Mouse (Mus musculus) liver, embryonic 14.5 days (tissue): ENCODE results near the gene Tmie. TPM values are rescaled to one million over a fixed set of nuclear protein-coding genes. Genes with fewer than 3 reads are reported as not detected.
"Not testable (repeated sequence)": the region's sequence is repeated elsewhere in the genome, so short reads cannot be mapped to it uniquely, and the experiment has no call there.

ENCODE experiments used
- ATAC-seq: fragments of 200-750 bp; cut with Nextera tagmentation; 2 replicates; pipeline ENCODE4 v1.8.0; 2017; ENCODE audit warnings: moderate number of reproducible peaks, mild to moderate bottlenecking, moderate library complexity; ENCODE audit not compliant: insufficient read depth
- DNase-seq, 3 experiments: peaks; one replicate each; pipeline ENCODE4 v3.0.0-alpha.2; 2012 to 2013; ENCODE audit warnings: low read depth in 3 of 3, low spot score in 3 of 3
- H3K27ac ChIP-seq: fragments of 300-500 bp; sonication (generic); 2 replicates; pipeline ENCODE4 v1.5.1; 2014; ENCODE audit warnings: moderate library complexity, mild to moderate bottlenecking, control low read depth, inconsistent platforms
- H3K27me3 ChIP-seq: fragments of 300-500 bp; sonication (generic); 2 replicates; pipeline ENCODE4 v1.6.1; 2014; ENCODE audit warnings: mild to moderate bottlenecking, low read length, moderate library complexity; ENCODE audit not compliant: control insufficient read depth, insufficient read depth
- H3K36me3 ChIP-seq: fragments of 300-500 bp; sonication (generic); replicated peaks from 2 replicates; pipeline ENCODE4 v1.6.1; 2014; ENCODE audit warnings: low read depth; ENCODE audit not compliant: control insufficient read depth, insufficient read depth
- H3K4me1 ChIP-seq, 2 experiments: fragments of 200-500 bp in 1 of 2; fragments of 300-500 bp in 1 of 2; sonication (generic) in 1 of 2; replicated peaks; 2 replicates each; pipeline ENCODE4 v1.6.1; 2012 to 2014; ENCODE audit warnings: antibody characterized with exemption in 1 of 2, inconsistent platforms in 1 of 2, low read length in 1 of 2; ENCODE audit not compliant: control insufficient read depth in 2 of 2, insufficient read depth in 2 of 2
- H3K4me2 ChIP-seq: fragments of 300-500 bp; sonication (generic); 2 replicates; pipeline ENCODE4 v1.6.1; 2014; ENCODE audit warnings: low read depth, mild to moderate bottlenecking, control low read depth, moderate library complexity
- H3K4me3 ChIP-seq, 2 experiments: fragments of 200-500 bp in 1 of 2; fragments of 300-500 bp in 1 of 2; sonication (generic) in 1 of 2; 2 replicates each; pipeline ENCODE4 v1.5.1; 2012 to 2014; ENCODE audit warnings: low read depth in 2 of 2, low read length in 2 of 2, mild to moderate bottlenecking in 2 of 2, control low read depth in 1 of 2, inconsistent platforms in 1 of 2, moderate library complexity in 1 of 2; ENCODE audit not compliant: insufficient read depth in 1 of 2
- H3K9ac ChIP-seq: fragments of 300-500 bp; sonication (generic); replicated peaks from 2 replicates; pipeline ENCODE4 v1.6.1; 2014; ENCODE audit warnings: mild to moderate bottlenecking, control low read depth, moderate library complexity
- H3K9me3 ChIP-seq: fragments of 300-500 bp; sonication (generic); 2 replicates; pipeline ENCODE4 v1.6.1; 2016; ENCODE audit warnings: low read length, mixed read lengths; ENCODE audit not compliant: control insufficient read depth
- CTCF ChIP-seq: IDR thresholded peaks from 2 replicates; pipeline ENCODE4 v1.5.1; 2016; ENCODE audit warnings: antibody characterized with exemption, low read depth, control low read depth
- EP300 ChIP-seq: IDR thresholded peaks from 2 replicates; pipeline ENCODE4 v1.6.1; 2016; ENCODE audit warnings: antibody characterized with exemption, low read depth
- WGBS: fragments of 180-500 bp; shearing (Covaris S2); extraction: QIAGEN DNeasy Blood & Tissue Kit; methylation state at CpG from one replicate; pipeline ENCODE4 v1.1.7; 2014; ENCODE audit not compliant: insufficient replicate concordance; 5-methylcytosine and 5-hydroxymethylcytosine counted together
- microRNA-seq: library from miRNA; unstranded; fragments of <30 nt; microRNA quantifications from one replicate; pipeline ENCODE4, GENCODE M21; 2016
- polyA plus RNA-seq, 2 experiments: library from polyadenylated mRNA; depleted of rRNA in 1 of 2; stranded (reverse) in 1 of 2; unstranded in 1 of 2; fragments of >200 nt; fragmentation: Nextera tagmentation in 1 of 2; extraction: Ambion mirVana in 1 of 2; gene quantifications; 2 replicates each; pipeline versions ENCODE4 v1.2.1 to v1.2.3; 2012 to 2014

The Tmie gene
- polyA plus RNA-seq, 2 experiments: 0.94 to 0.97 TPM

- H3K9ac ChIP-seq: no peak overlapping the region
- H3K4me2 ChIP-seq: no peak overlapping the region
- H3K36me3 ChIP-seq: no peaks in the 10 kb centered on the region
- H3K4me1 ChIP-seq: peaks cover 0 to 3% of the 10 kb centered on the region in 2 experiments; a peak in 1 of 4 replicates
- DNase-seq: no peak
- no peaks in the 10 kb centered on the region for H3K9me3 ChIP-seq
- TF ChIP-seq EP300: no peak
- TF ChIP-seq CTCF: no peak
- no peak overlapping the region for H3K27ac ChIP-seq
- H3K4me3 ChIP-seq: no peak overlapping the region
- ATAC-seq: no peak
- H3K27me3 ChIP-seq: no peaks in the 10 kb centered on the region
- 23% methylated on average over 7 of the region's 7 CpGs for WGBS
These were observed 54.1 kb downstream of the Tmie start for GRCm38 (mm10) chr9:110825832-110826231.

- Histone ChIP-seq H3K4me2 (no peak overlapping the region), H3K27me3 (no peaks in the 10 kb centered on the region), H3K4me3 (no peak overlapping the region), H3K9ac (no peak overlapping the region), H3K4me1 (peaks cover 0 to 3% of the 10 kb centered on the region in 2 experiments; a peak in 1 of 4 replicates), H3K9me3 (no peaks in the 10 kb centered on the region), H3K27ac (no peak overlapping the region), H3K36me3 (no peaks in the 10 kb centered on the region)
- DNase-seq (no peak), ATAC-seq (no peak)
- 47% methylated on average over 4 of the region's 4 CpGs for WGBS
- no peak for TF ChIP-seq CTCF
- TF ChIP-seq EP300: no peak
These were observed 54.5 kb downstream of the Tmie start for GRCm38 (mm10) chr9:110825426-110825825.

GRCm38 (mm10) chr9:110821436-110821835 lies 58.5 kb downstream of the Tmie start:
- no peak for ATAC-seq
- H3K27me3 ChIP-seq: no peaks in the 10 kb centered on the region
- no peaks in the 10 kb centered on the region for H3K9me3 ChIP-seq
- H3K4me2 ChIP-seq: no peak overlapping the region
- peaks cover 0 to 3% of the 10 kb centered on the region in 2 experiments; a peak in 1 of 4 replicates for H3K4me1 ChIP-seq
- TF ChIP-seq EP300: no peak
- no peak for TF ChIP-seq CTCF
- H3K27ac ChIP-seq: no peak overlapping the region
- no peak overlapping the region for H3K9ac ChIP-seq
- WGBS: 56% methylated on average over 7 of the region's 7 CpGs
- H3K4me3 ChIP-seq: no peak overlapping the region
- H3K36me3 ChIP-seq: no peaks in the 10 kb centered on the region
- DNase-seq: no peak

- not testable (repeated sequence) for H3K4me3 ChIP-seq, H3K9ac ChIP-seq, H3K9me3 ChIP-seq, DNase-seq, H3K27ac ChIP-seq, H3K4me2 ChIP-seq, H3K4me1 ChIP-seq, H3K27me3 ChIP-seq, H3K36me3 ChIP-seq, ATAC-seq
These were observed 59.4 kb downstream of the Tmie start for GRCm38 (mm10) chr9:110820546-110820945.

Small RNA genes within 50 kb of the gene (microRNA-seq; reads per million reads assigned to microRNA genes)
- not detected for gene Gm24269

Other genes starting within 250 kb of the Tmie start
- gene Nbeal2, start 226.0 kb downstream of the Tmie start, polyA plus RNA-seq (2012; rRNA removed): 4.2 and 4.3 TPM in 2 replicates
- 1.6 TPM in 2 replicates for gene Nbeal2, start 226.0 kb downstream of the Tmie start, polyA plus RNA-seq (2014; fragmentation: Nextera tagmentation; extraction: Ambion mirVana)
- gene Ccdc12, start 223.6 kb downstream of the Tmie start, polyA plus RNA-seq (2012; rRNA removed): 42.3 and 64.5 TPM in 2 replicates
- 60.4 and 66.0 TPM in 2 replicates for gene Ccdc12, start 223.6 kb downstream of the Tmie start, polyA plus RNA-seq (2014; fragmentation: Nextera tagmentation; extraction: Ambion mirVana)
- 0.10 TPM in 1 of 2 replicates, not detected in the other for gene Myl3, start 138.3 kb downstream of the Tmie start, polyA plus RNA-seq (2012; rRNA removed)
- 0.18 TPM in 1 of 2 replicates, not detected in the other for gene Myl3, start 138.3 kb downstream of the Tmie start, polyA plus RNA-seq (2014; fragmentation: Nextera tagmentation; extraction: Ambion mirVana)
- 3.4 and 3.8 TPM in 2 replicates for gene Pth1r, start 133.0 kb downstream of the Tmie start, polyA plus RNA-seq (2012; rRNA removed)
- 2.0 and 2.4 TPM in 2 replicates for gene Pth1r, start 133.0 kb downstream of the Tmie start, polyA plus RNA-seq (2014; fragmentation: Nextera tagmentation; extraction: Ambion mirVana)
- gene Prss42, start 81.9 kb downstream of the Tmie start, polyA plus RNA-seq (2012; rRNA removed): 0.02 TPM in 1 of 2 replicates, not detected in the other
- gene Prss42, start 81.9 kb downstream of the Tmie start, polyA plus RNA-seq (2014; fragmentation: Nextera tagmentation; extraction: Ambion mirVana): not detected in 2 replicates
- not detected in 2 replicates for gene Prss44, start 66.1 kb downstream of the Tmie start, polyA plus RNA-seq (2012; rRNA removed)
- not detected in 2 replicates for gene Prss44, start 66.1 kb downstream of the Tmie start, polyA plus RNA-seq (2014; fragmentation: Nextera tagmentation; extraction: Ambion mirVana)
- gene Prss43, start 53.4 kb downstream of the Tmie start, polyA plus RNA-seq (2012; rRNA removed): not detected in 2 replicates
- not detected in 2 replicates for gene Prss43, start 53.4 kb downstream of the Tmie start, polyA plus RNA-seq (2014; fragmentation: Nextera tagmentation; extraction: Ambion mirVana)
- gene Prss45, start 45.5 kb downstream of the Tmie start, polyA plus RNA-seq (2012; rRNA removed): not detected in 2 replicates
- not detected in 2 replicates for gene Prss45, start 45.5 kb downstream of the Tmie start, polyA plus RNA-seq (2014; fragmentation: Nextera tagmentation; extraction: Ambion mirVana)
- gene Prss46, start 35.6 kb downstream of the Tmie start, polyA plus RNA-seq (2012; rRNA removed): not detected in 2 replicates
- gene Prss46, start 35.6 kb downstream of the Tmie start, polyA plus RNA-seq (2014; fragmentation: Nextera tagmentation; extraction: Ambion mirVana): not detected in 2 replicates
- 7.4 and 7.9 TPM in 2 replicates for gene Prss50, start 22.1 kb downstream of the Tmie start, polyA plus RNA-seq (2012; rRNA removed)
- gene Prss50, start 22.1 kb downstream of the Tmie start, polyA plus RNA-seq (2014; fragmentation: Nextera tagmentation; extraction: Ambion mirVana): 14.9 and 19.3 TPM in 2 replicates
- gene Als2cl, start 243 bp downstream of the Tmie start, polyA plus RNA-seq (2012; rRNA removed): 2.9 and 3.3 TPM in 2 replicates
- 1.1 and 1.3 TPM in 2 replicates for gene Als2cl, start 243 bp downstream of the Tmie start, polyA plus RNA-seq (2014; fragmentation: Nextera tagmentation; extraction: Ambion mirVana)
- gene Fam240a, start 36.7 kb upstream of the Tmie start, polyA plus RNA-seq (2012; rRNA removed): not detected in 2 replicates
- not detected in 2 replicates for gene Fam240a, start 36.7 kb upstream of the Tmie start, polyA plus RNA-seq (2014; fragmentation: Nextera tagmentation; extraction: Ambion mirVana)
- not detected in 2 replicates for gene Tdgf1, start 66.0 kb upstream of the Tmie start, polyA plus RNA-seq (2012; rRNA removed)
- not detected in 2 replicates for gene Tdgf1, start 66.0 kb upstream of the Tmie start, polyA plus RNA-seq (2014; fragmentation: Nextera tagmentation; extraction: Ambion mirVana)
- gene Lrrc2, start 71.4 kb upstream of the Tmie start, polyA plus RNA-seq (2012; rRNA removed): 0.02 and 0.09 TPM in 2 replicates
- 0.10 and 0.29 TPM in 2 replicates for gene Lrrc2, start 71.4 kb upstream of the Tmie start, polyA plus RNA-seq (2014; fragmentation: Nextera tagmentation; extraction: Ambion mirVana)
- 26.0 and 34.3 TPM in 2 replicates for gene Rtp3, start 110.5 kb upstream of the Tmie start, polyA plus RNA-seq (2012; rRNA removed)
- gene Rtp3, start 110.5 kb upstream of the Tmie start, polyA plus RNA-seq (2014; fragmentation: Nextera tagmentation; extraction: Ambion mirVana): 15.6 and 21.7 TPM in 2 replicates
- 4.9 and 7.4 TPM in 2 replicates for gene Ltf, start 139.2 kb upstream of the Tmie start, polyA plus RNA-seq (2012; rRNA removed)
- 24.5 and 29.8 TPM in 2 replicates for gene Ltf, start 139.2 kb upstream of the Tmie start, polyA plus RNA-seq (2014; fragmentation: Nextera tagmentation; extraction: Ambion mirVana)
- 7.2 and 8.8 TPM in 2 replicates for gene Ccrl2, start 177.4 kb upstream of the Tmie start, polyA plus RNA-seq (2012; rRNA removed)
- gene Ccrl2, start 177.4 kb upstream of the Tmie start, polyA plus RNA-seq (2014; fragmentation: Nextera tagmentation; extraction: Ambion mirVana): 14.3 and 16.6 TPM in 2 replicates
- 6.3 and 13.6 TPM in 2 replicates for gene Lrrfip2, start 237.5 kb upstream of the Tmie start, polyA plus RNA-seq (2012; rRNA removed)
- 15.0 and 17.8 TPM in 2 replicates for gene Lrrfip2, start 237.5 kb upstream of the Tmie start, polyA plus RNA-seq (2014; fragmentation: Nextera tagmentation; extraction: Ambion mirVana)